Mouse (Mus musculus): Measurements from ENCODE around the gene Btnl2.

DNA sequence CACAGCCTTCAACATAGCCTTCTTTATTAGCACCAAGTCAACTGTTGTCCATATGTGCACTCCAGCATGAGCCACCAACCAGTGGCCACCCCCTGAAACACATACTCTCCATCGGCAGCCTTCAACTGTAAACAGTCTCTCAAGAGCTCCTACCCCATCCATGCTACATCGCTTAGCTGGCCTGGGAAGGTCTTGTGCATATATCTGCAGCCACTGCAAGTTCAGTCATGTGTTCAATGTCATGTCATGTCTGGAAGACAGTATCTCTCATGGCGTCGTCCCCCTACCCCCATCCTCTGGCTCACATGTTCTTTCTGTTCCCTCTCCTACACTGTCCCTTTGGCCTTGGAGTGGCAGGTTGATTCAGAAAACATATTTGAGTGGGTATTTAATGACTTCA lies 9.7 kb upstream of the Btnl2 start:
- TF ChIP-seq CTCF (conservative IDR thresholded peaks at IDR 0.05; ENCODE audit: low read length) (no peak), POU5F1 (IDR thresholded peaks at IDR 0.05; ENCODE audit: borderline replicate concordance, low read length) (no peak)
